In the genomic region with DNA sequence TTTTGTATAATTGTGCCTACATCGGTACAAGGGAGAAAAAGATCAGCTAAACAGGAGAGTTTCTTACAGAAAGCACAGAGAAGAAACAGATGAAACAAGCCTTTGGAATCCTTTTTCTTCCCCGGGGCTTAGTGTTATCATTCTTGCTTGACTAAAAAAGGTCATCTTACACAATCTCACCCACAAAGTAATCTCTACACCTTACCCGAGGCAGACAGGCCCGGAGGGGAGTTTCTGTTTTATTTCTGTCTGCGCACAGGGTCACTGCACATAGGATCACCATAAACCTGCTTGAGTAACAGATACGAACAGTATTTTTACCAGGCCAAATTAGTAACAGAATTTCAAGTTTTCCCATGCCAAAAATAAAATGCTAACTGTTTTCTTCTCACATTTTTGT, we compare ENCODE assay signal across 24 mouse cellular contexts. TPM values are rescaled to one million over a fixed set of nuclear protein-coding genes. Genes with fewer than 3 reads are reported as not detected.
DNase-seq lines count a peak whose midpoint lies in the region; ATAC-seq and TF ChIP-seq lines count a peak whose summit lies in the region.
"Had no signal": no experiment of that assay in that cellular context is flagged by ENCODE, and none has a peak within 500 bp of the region (broad histone marks: within the 10 kb centered on the region; RNA-seq: fewer than 3 reads in every experiment).

No protein-coding gene starts in this region.

- no peak for TF ChIP-seq EP300 in liver, postnatal 0 days (IDR thresholded peaks at IDR 0.05; ENCODE audit: low read depth)

- H3K9ac ChIP-seq in embryonic facial prominence, embryonic 12.5 days = no peak overlapping the region
- no peak overlapping the region for H3K9ac ChIP-seq in kidney, embryonic 15.5 days
- H3K9ac ChIP-seq in liver, postnatal 0 days (replicated peaks) = no peak overlapping the region
- H3K9ac ChIP-seq: embryonic facial prominence, embryonic 13.5 days; forebrain, embryonic 13.5 days; heart, embryonic 12.5 days; hindbrain, embryonic 14.5 days; limb, embryonic 13.5 days; lung, embryonic 15.5 days; midbrain, embryonic 15.5 days; neural tube, embryonic 12.5 days had no signal

- H3K4me3 ChIP-seq in embryonic facial prominence, embryonic 12.5 days = no peak overlapping the region
- no peak overlapping the region for H3K4me3 ChIP-seq in embryonic facial prominence, embryonic 10.5 days
- no peak overlapping the region for H3K4me3 ChIP-seq in kidney, embryonic 15.5 days (replicated peaks)
- no peak overlapping the region for H3K4me3 ChIP-seq in liver, postnatal 0 days (ENCODE audit: low read depth, low read length)
- H3K4me3 ChIP-seq: embryonic facial prominence, embryonic 13.5 days; forebrain, embryonic 13.5 days; gastrocnemius, adult 2 months; heart, embryonic 12.5 days; limb, embryonic 13.5 days; lung, embryonic 15.5 days; midbrain, embryonic 15.5 days; neural tube, embryonic 12.5 days had no signal

- H3K27me3 ChIP-seq in embryonic facial prominence, embryonic 12.5 days = no peaks in the 10 kb centered on the region
- no peaks in the 10 kb centered on the region for H3K27me3 ChIP-seq in embryonic facial prominence, embryonic 10.5 days (replicated peaks; ENCODE audit: low read depth, poor library complexity, severe bottlenecking)
- H3K27me3 ChIP-seq in kidney, embryonic 15.5 days = no peaks in the 10 kb centered on the region
- H3K27me3 ChIP-seq in liver, postnatal 0 days (ENCODE audit: insufficient read depth, low read length) = no peaks in the 10 kb centered on the region
- H3K27me3 ChIP-seq: embryonic facial prominence, embryonic 13.5 days; forebrain, embryonic 13.5 days; heart, embryonic 12.5 days; limb, embryonic 13.5 days; lung, embryonic 15.5 days; midbrain, embryonic 15.5 days; neural tube, embryonic 12.5 days had no signal

- WGBS in embryonic facial prominence, embryonic 12.5 days = 47% methylated on average over 6 of the region's 6 CpGs
- 66% methylated on average over 6 of the region's 6 CpGs for WGBS in embryonic facial prominence, embryonic 10.5 days
- WGBS in kidney, embryonic 15.5 days = 33% methylated on average over 6 of the region's 6 CpGs
- 40% methylated on average over 6 of the region's 6 CpGs for WGBS in liver, postnatal 0 days (ENCODE audit: insufficient replicate concordance)

- no peak for ATAC-seq in embryonic facial prominence, embryonic 12.5 days (ENCODE audit: insufficient number of reproducible peaks, insufficient read depth, low FRiP score, low TSS enrichment)
- no peak for ATAC-seq in kidney, embryonic 15.5 days (replicated peaks; ENCODE audit: low FRiP score)
- ATAC-seq in activated CD4-positive, CD25-positive, alpha-beta regulatory T cell, adult 4 months = peak; percentile 44
- no peak for ATAC-seq in liver, postnatal 0 days
- ATAC-seq: forebrain, embryonic 13.5 days; intestine, postnatal 0 days; midbrain, embryonic 15.5 days had no signal

- H3K4me1 ChIP-seq in embryonic facial prominence, embryonic 12.5 days = peaks cover 26% of the 10 kb centered on the region
- H3K4me1 ChIP-seq in embryonic facial prominence, embryonic 10.5 days = peaks cover 30% of the 10 kb centered on the region
- H3K4me1 ChIP-seq in kidney, embryonic 15.5 days = peaks cover 41% of the 10 kb centered on the region
- H3K4me1 ChIP-seq in liver, postnatal 0 days (ENCODE audit: insufficient read depth) = peaks cover 24% of the 10 kb centered on the region; the same call in 1 of the 2 replicates

- no peaks in the 10 kb centered on the region for H3K36me3 ChIP-seq in embryonic facial prominence, embryonic 12.5 days
- peaks cover 20% of the 10 kb centered on the region for H3K36me3 ChIP-seq in embryonic facial prominence, embryonic 10.5 days (replicated peaks)
- no peaks in the 10 kb centered on the region for H3K36me3 ChIP-seq in kidney, embryonic 15.5 days
- peaks cover 10% of the 10 kb centered on the region; the same call in 1 of the 2 replicates for H3K36me3 ChIP-seq in liver, postnatal 0 days (replicated peaks; ENCODE audit: insufficient read depth, low read length)
- H3K36me3 ChIP-seq: lung, embryonic 15.5 days; midbrain, embryonic 15.5 days had no signal

- H3K27ac ChIP-seq in embryonic facial prominence, embryonic 12.5 days = 0 out of 2 replicates have a peak overlapping the region, but pooled peaks have one; percentile 1
- H3K27ac ChIP-seq in embryonic facial prominence, embryonic 10.5 days (replicated peaks) = no peak overlapping the region
- H3K27ac ChIP-seq in kidney, embryonic 15.5 days = peak overlapping the region; percentile 4; the same call in 1 of the 2 replicates
- no peak overlapping the region for H3K27ac ChIP-seq in liver, postnatal 0 days (ENCODE audit: low read depth)
- H3K27ac ChIP-seq: embryonic facial prominence, embryonic 13.5 days; forebrain, embryonic 13.5 days; gastrocnemius, adult 2 months; hindbrain, embryonic 14.5 days; limb, embryonic 13.5 days; lung, embryonic 15.5 days; midbrain, embryonic 15.5 days; neural tube, embryonic 12.5 days had no signal

- no peak overlapping the region for H3K4me2 ChIP-seq in embryonic facial prominence, embryonic 12.5 days (replicated peaks)
- H3K4me2 ChIP-seq in kidney, embryonic 15.5 days = no peak overlapping the region
- peak overlapping the region; percentile 27 for H3K4me2 ChIP-seq in liver, postnatal 0 days (ENCODE audit: low read depth, low read length)
- H3K4me2 ChIP-seq: embryonic facial prominence, embryonic 13.5 days; forebrain, embryonic 13.5 days; heart, embryonic 12.5 days; hindbrain, embryonic 14.5 days; limb, embryonic 13.5 days; lung, embryonic 15.5 days; midbrain, embryonic 15.5 days; neural tube, embryonic 12.5 days had no signal

- no peak for TF ChIP-seq CTCF in liver, postnatal 0 days (IDR thresholded peaks at IDR 0.05; ENCODE audit: low read depth)

- no peak for DNase-seq in embryonic facial prominence, embryonic 10.5 days (ENCODE audit: low spot score)
- no peak for DNase-seq in kidney, adult 8-10 months
- no peak for DNase-seq in liver, postnatal 0 days
- no peak for DNase-seq in urinary bladder, postnatal 10 days (ENCODE audit: low spot score)
- DNase-seq: adrenal gland, adult 8-10 months; cerebellum, adult 11-12 months; cerebellum, postnatal 10 days; gastrocnemius, adult 2 months; kidney, postnatal 4 days; layer of hippocampus, adult 9-11 months; lung, postnatal 36 days; thymus, postnatal 14 days had no signal

- H3K9me3 ChIP-seq in embryonic facial prominence, embryonic 12.5 days = no peaks in the 10 kb centered on the region
- H3K9me3 ChIP-seq in embryonic facial prominence, embryonic 10.5 days = no peaks in the 10 kb centered on the region
- H3K9me3 ChIP-seq in kidney, embryonic 15.5 days (replicated peaks) = no peaks in the 10 kb centered on the region
- no peaks in the 10 kb centered on the region for H3K9me3 ChIP-seq in liver, postnatal 0 days (ENCODE audit: low read length)
- H3K9me3 ChIP-seq: embryonic facial prominence, embryonic 13.5 days; forebrain, embryonic 13.5 days; heart, embryonic 12.5 days; limb, embryonic 13.5 days; lung, embryonic 15.5 days; midbrain, embryonic 15.5 days; neural tube, embryonic 12.5 days had no signal

RNA-seq across cellular contexts. Expression of a gene that starts 5.6 kb away (rescaled TPM):
- polyA plus RNA-seq in embryonic facial prominence, embryonic 12.5 days (2016; fragmentation: Nextera tagmentation; extraction: Ambion mirVana) = 36.2 and 36.3 TPM in 2 replicates
- polyA plus RNA-seq in embryonic facial prominence, embryonic 10.5 days (2016; fragmentation: Nextera tagmentation; extraction: Ambion mirVana) = 23.1 and 23.4 TPM in 2 replicates
- polyA plus RNA-seq in kidney, embryonic 15.5 days (2015; fragmentation: Nextera tagmentation; extraction: Ambion mirVana) = 31.9 and 33.3 TPM in 2 replicates
- 10 to 100 TPM; 19.8 to 26.7 TPM for polyA plus RNA-seq in activated CD4-positive, CD25-positive, alpha-beta regulatory T cell, adult 4 months (2017; shearing (Covaris generic))
- polyA plus RNA-seq in liver, postnatal 0 days (2015; fragmentation: Nextera tagmentation; extraction: Ambion mirVana) = 25.9 and 26.9 TPM in 2 replicates

RNA-seq across cellular contexts. Expression of a gene that starts 36.9 kb away (rescaled TPM):
- 30.8 and 32.3 TPM in 2 replicates for polyA plus RNA-seq in embryonic facial prominence, embryonic 12.5 days (2016; fragmentation: Nextera tagmentation; extraction: Ambion mirVana)
- polyA plus RNA-seq in embryonic facial prominence, embryonic 10.5 days (2016; fragmentation: Nextera tagmentation; extraction: Ambion mirVana) = 23.2 and 25.3 TPM in 2 replicates
- 24.2 and 24.4 TPM in 2 replicates for polyA plus RNA-seq in kidney, embryonic 15.5 days (2015; fragmentation: Nextera tagmentation; extraction: Ambion mirVana)
- 1 to 10 TPM; 3.0 to 5.6 TPM for polyA plus RNA-seq in activated CD4-positive, CD25-positive, alpha-beta regulatory T cell, adult 4 months (2017; shearing (Covaris generic))
- 5.9 and 7.7 TPM in 2 replicates for polyA plus RNA-seq in liver, postnatal 0 days (2015; fragmentation: Nextera tagmentation; extraction: Ambion mirVana)

Comparison
In these comparisons a context has a peak if more than half of its experiments do, and no peak if none do; other contexts are left out.
1. H3K27ac ChIP-seq: peak in embryonic facial prominence, embryonic 12.5 days (single experiment) and kidney, embryonic 15.5 days (single experiment); none in embryonic facial prominence, embryonic 10.5 days (single experiment) and liver, postnatal 0 days (single experiment).